Mouse (Mus musculus) forebrain, embryonic 16.5 days (tissue): ENCODE measurements around the gene Fam227b. TPM values are rescaled to one million over a fixed set of nuclear protein-coding genes. Genes with fewer than 3 reads are reported as not detected.
A peak's percentile ranks its signal among the peaks of the same experiment; 100 is the strongest.

Source experiments
- ATAC-seq: fragments of 200-750 bp; cut with Nextera tagmentation; 2 replicates; pipeline ENCODE4 v1.8.0; 2017; ENCODE audit warnings: mild to moderate bottlenecking, moderate library complexity
- H3K27ac ChIP-seq: fragments of 300-500 bp; sonication (generic); 2 replicates; pipeline ENCODE4 v1.5.1; 2014; ENCODE audit warnings: low read length, control low read depth
- H3K27me3 ChIP-seq: fragments of 300-500 bp; sonication (generic); replicated peaks from 2 replicates; pipeline ENCODE4 v1.6.1; 2014; ENCODE audit warnings: low read length; ENCODE audit not compliant: control insufficient read depth, insufficient read depth
- H3K36me3 ChIP-seq: fragments of 300-500 bp; sonication (generic); 2 replicates; pipeline ENCODE4 v1.6.1; 2014; ENCODE audit not compliant: control insufficient read depth, insufficient read depth
- H3K4me1 ChIP-seq: fragments of 300-500 bp; sonication (generic); replicated peaks from 2 replicates; pipeline ENCODE4 v1.6.1; 2014; ENCODE audit warnings: low read length; ENCODE audit not compliant: control insufficient read depth, insufficient read depth
- H3K4me2 ChIP-seq: fragments of 300-500 bp; sonication (generic); 2 replicates; pipeline ENCODE4 v1.6.1; 2014; ENCODE audit warnings: mild to moderate bottlenecking, low read length, control low read depth
- H3K4me3 ChIP-seq: fragments of 300-500 bp; sonication (generic); replicated peaks from 2 replicates; pipeline ENCODE4 v1.5.1; 2014; ENCODE audit warnings: mild to moderate bottlenecking, low read length, control low read depth
- H3K9ac ChIP-seq: fragments of 300-500 bp; sonication (generic); replicated peaks from 2 replicates; pipeline ENCODE4 v1.6.1; 2014; ENCODE audit warnings: low read depth, low read length, control low read depth
- H3K9me3 ChIP-seq: fragments of 300-500 bp; sonication (generic); 2 replicates; pipeline ENCODE4 v1.6.1; 2016; ENCODE audit warnings: low read length; ENCODE audit not compliant: control insufficient read depth
- WGBS: fragments of 180-500 bp; shearing (Covaris S2); extraction: QIAGEN DNeasy Blood & Tissue Kit; methylation state at CpG from one replicate; pipeline ENCODE4 v1.1.7; 2014; 5-methylcytosine and 5-hydroxymethylcytosine counted together
- polyA plus RNA-seq: library from polyadenylated mRNA; unstranded; fragments of >200 nt; fragmentation: Nextera tagmentation; extraction: Ambion mirVana; gene quantifications from 2 replicates; pipeline ENCODE4 v1.2.1, GENCODE M21; 2015

The Fam227b gene
- polyA plus RNA-seq, 1 experiment from 2014 or later: not detected

- no peak overlapping the region for H3K9ac ChIP-seq
- WGBS: 93% methylated on average over 3 of the region's 3 CpGs
Observed at GRCm38 (mm10) chr2:126065303-126065856, 86.4 kb downstream of the Fam227b start.

GRCm38 (mm10) chr2:126064814-126065213 lies 87.0 kb downstream of the Fam227b start:
- 48% methylated on average over 2 of the region's 2 CpGs for WGBS
- Histone ChIP-seq H3K4me1 (peaks cover 7% of the 10 kb centered on the region), H3K36me3 (no peaks in the 10 kb centered on the region), H3K27me3 (no peaks in the 10 kb centered on the region), H3K9me3 (no peaks in the 10 kb centered on the region), H3K4me2 (no peak overlapping the region), H3K4me3 (no peak overlapping the region), H3K9ac (no peak overlapping the region), H3K27ac (no peak overlapping the region)
- no peak for ATAC-seq

More at GRCm38 (mm10) chr2:126065303-126065856, 86.4 kb downstream of the Fam227b start:
- Histone ChIP-seq H3K9me3 (no peaks in the 10 kb centered on the region), H3K36me3 (no peaks in the 10 kb centered on the region), H3K27ac (no peak overlapping the region), H3K4me2 (no peak overlapping the region), H3K4me3 (no peak overlapping the region), H3K4me1 (peaks cover 7% of the 10 kb centered on the region), H3K27me3 (no peaks in the 10 kb centered on the region)
- no peak for ATAC-seq

- Histone ChIP-seq H3K4me3 (no peak overlapping the region), H3K4me2 (no peak overlapping the region), H3K27me3 (no peaks in the 10 kb centered on the region), H3K27ac (no peak overlapping the region), H3K9me3 (no peaks in the 10 kb centered on the region), H3K36me3 (no peaks in the 10 kb centered on the region), H3K9ac (no peak overlapping the region), H3K4me1 (peaks cover 7% of the 10 kb centered on the region)
- WGBS: 74% methylated on average over 7 of the region's 7 CpGs
- no peak for ATAC-seq
Observed at GRCm38 (mm10) chr2:126062876-126063275, 88.9 kb downstream of the Fam227b start.

- Histone ChIP-seq H3K4me1 (peaks cover 7% of the 10 kb centered on the region), H3K4me2 (peak overlapping the region; percentile 32)
- peak; percentile 75 for ATAC-seq
Observed at GRCm38 (mm10) chr2:126061037-126061773, 90.6 kb downstream of the Fam227b start.

GRCm38 (mm10) chr2:126060595-126060994 lies 91.2 kb downstream of the Fam227b start:
- H3K9me3 ChIP-seq: no peaks in the 10 kb centered on the region
- H3K4me2 ChIP-seq: no peak overlapping the region
- peaks cover 7% of the 10 kb centered on the region for H3K4me1 ChIP-seq
- 19% methylated on average over 4 of the region's 4 CpGs for WGBS
- no peak overlapping the region for H3K27ac ChIP-seq
- no peak overlapping the region for H3K9ac ChIP-seq
- no peaks in the 10 kb centered on the region for H3K27me3 ChIP-seq
- no peak overlapping the region for H3K4me3 ChIP-seq
- no peaks in the 10 kb centered on the region for H3K36me3 ChIP-seq
- peak; percentile 57; the same call in 1 of the 2 replicates for ATAC-seq

More at GRCm38 (mm10) chr2:126061037-126061773, 90.6 kb downstream of the Fam227b start:
- H3K27ac ChIP-seq: no peak overlapping the region
- H3K36me3 ChIP-seq: no peaks in the 10 kb centered on the region
- 32% methylated on average over 17 of the region's 17 CpGs for WGBS
- no peaks in the 10 kb centered on the region for H3K27me3 ChIP-seq
- no peak overlapping the region for H3K4me3 ChIP-seq
- no peaks in the 10 kb centered on the region for H3K9me3 ChIP-seq
- H3K9ac ChIP-seq: no peak overlapping the region

GRCm38 (mm10) chr2:126053657-126054056 lies 98.1 kb downstream of the Fam227b start:
- ATAC-seq: no peak
- 77% methylated on average over 5 of the region's 5 CpGs for WGBS
- Histone ChIP-seq H3K27me3 (no peaks in the 10 kb centered on the region), H3K4me1 (no peaks in the 10 kb centered on the region), H3K27ac (no peak overlapping the region), H3K36me3 (no peaks in the 10 kb centered on the region), H3K4me3 (no peak overlapping the region), H3K9me3 (no peaks in the 10 kb centered on the region), H3K9ac (no peak overlapping the region), H3K4me2 (no peak overlapping the region)

GRCm38 (mm10) chr2:126052749-126053557 lies 98.9 kb downstream of the Fam227b start:
- no peaks in the 10 kb centered on the region for H3K27me3 ChIP-seq
- H3K4me3 ChIP-seq: no peak overlapping the region
- no peak overlapping the region for H3K27ac ChIP-seq
- no peak overlapping the region for H3K9ac ChIP-seq
- H3K36me3 ChIP-seq: no peaks in the 10 kb centered on the region
- H3K4me1 ChIP-seq: no peaks in the 10 kb centered on the region
- ATAC-seq: no peak
- H3K4me2 ChIP-seq: no peak overlapping the region
- H3K9me3 ChIP-seq: no peaks in the 10 kb centered on the region
- WGBS: 45% methylated on average over 6 of the region's 6 CpGs

- H3K9ac ChIP-seq: no peak overlapping the region
- H3K4me2 ChIP-seq: no peak overlapping the region
- no peak overlapping the region for H3K4me3 ChIP-seq
- H3K4me1 ChIP-seq: no peaks in the 10 kb centered on the region
- H3K9me3 ChIP-seq: no peaks in the 10 kb centered on the region
- no peaks in the 10 kb centered on the region for H3K36me3 ChIP-seq
- WGBS: 90% methylated on average over 5 of the region's 5 CpGs
- ATAC-seq: no peak
- H3K27me3 ChIP-seq: no peaks in the 10 kb centered on the region
- no peak overlapping the region for H3K27ac ChIP-seq
Observed at GRCm38 (mm10) chr2:126045621-126046020, 106.2 kb downstream of the Fam227b start.

GRCm38 (mm10) chr2:126042674-126043073 lies 109.1 kb downstream of the Fam227b start:
- Histone ChIP-seq H3K27me3 (no peaks in the 10 kb centered on the region), H3K9me3 (no peaks in the 10 kb centered on the region), H3K36me3 (no peaks in the 10 kb centered on the region), H3K9ac (no peak overlapping the region), H3K4me3 (no peak overlapping the region), H3K27ac (no peak overlapping the region), H3K4me2 (no peak overlapping the region), H3K4me1 (no peaks in the 10 kb centered on the region)
- no peak for ATAC-seq
- 42% methylated on average over 3 of the region's 3 CpGs for WGBS
